Comparison of ENCODE assay signal across 13 mouse cellular contexts in the genomic region with DNA sequence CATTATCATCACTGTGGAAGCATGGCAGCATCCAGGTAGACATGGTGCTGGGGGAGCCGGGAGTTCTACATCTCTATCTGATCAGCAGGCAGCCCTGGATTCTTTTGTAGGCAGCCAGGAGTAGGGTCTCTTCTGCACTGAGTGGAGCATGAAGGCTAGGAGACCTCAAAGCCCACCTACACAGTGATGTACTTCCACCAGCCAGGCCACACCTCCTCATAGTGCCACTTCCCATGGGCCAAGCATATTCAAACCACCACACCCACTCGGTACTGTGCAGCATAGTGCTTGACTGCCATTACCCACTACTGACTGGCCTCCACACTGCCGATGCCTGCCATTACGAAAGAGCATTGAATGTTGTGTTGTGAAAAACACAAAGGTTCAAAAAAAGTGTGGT. TPM values are rescaled to one million over a fixed set of nuclear protein-coding genes. Genes with fewer than 3 reads are reported as not detected.
DNase-seq lines count a peak whose midpoint lies in the region; ATAC-seq and TF ChIP-seq lines count a peak whose summit lies in the region.
"Had no signal": no experiment of that assay in that cellular context is flagged by ENCODE, and none has a peak within 500 bp of the region (broad histone marks: within the 10 kb centered on the region; RNA-seq: fewer than 3 reads in every experiment).

No protein-coding gene starts in this region.

- H3K36me3 ChIP-seq in embryonic facial prominence, embryonic 11.5 days (replicated peaks; ENCODE audit: control insufficient read depth, insufficient read depth, low read depth, low read length): no peaks in the 10 kb centered on the region
- no peaks in the 10 kb centered on the region for H3K36me3 ChIP-seq in embryonic facial prominence, embryonic 10.5 days (replicated peaks)
- H3K36me3 ChIP-seq in kidney, adult 2 months (ENCODE audit: control insufficient read depth, insufficient read depth, low read length): no peaks in the 10 kb centered on the region; the same call in 1 of the 2 replicates
- H3K36me3 ChIP-seq in stomach, embryonic 14.5 days (ENCODE audit: control insufficient read depth, insufficient read depth, low read length): no peaks in the 10 kb centered on the region
- H3K36me3 ChIP-seq: hindbrain, embryonic 13.5 days; liver, embryonic 15.5 days; midbrain, embryonic 12.5 days had no signal

- peak; percentile 65; the same call in 1 of the 2 replicates for ATAC-seq in embryonic facial prominence, embryonic 11.5 days (replicated peaks; ENCODE audit: insufficient number of reproducible peaks, low FRiP score, low TSS enrichment, low read depth)
- ATAC-seq in stomach, embryonic 14.5 days (ENCODE audit: insufficient number of reproducible peaks, insufficient read depth, low FRiP score, low read depth): 0 out of 2 replicates have a peak, but pooled peaks have one; percentile 16
- ATAC-seq: forebrain, embryonic 13.5 days had no signal

- no peak for TF ChIP-seq POLR2A in kidney, adult 2 months (IDR thresholded peaks at IDR 0.05; ENCODE audit: low read depth, low read length)
- TF ChIP-seq POLR2A in embryonic fibroblast, embryonic 13.5 days (IDR thresholded peaks at IDR 0.05; ENCODE audit: low read depth, low read length): no peak

- no peak for DNase-seq in embryonic facial prominence, embryonic 11.5 days (ENCODE audit: low spot score)
- no peak for DNase-seq in embryonic facial prominence, embryonic 10.5 days (ENCODE audit: low spot score)
- peak; percentile 5 for DNase-seq in kidney, postnatal 10 days
- DNase-seq in kidney, adult 2 months: no peak
- no peak for DNase-seq in thymus, postnatal 36 days
- no peak for DNase-seq in layer of hippocampus, adult 9-11 months
- DNase-seq: cerebellum, adult 11-12 months had no signal

- H3K4me1 ChIP-seq in embryonic facial prominence, embryonic 11.5 days (ENCODE audit: control insufficient read depth, insufficient read depth, low read length): no peaks in the 10 kb centered on the region
- H3K4me1 ChIP-seq in embryonic facial prominence, embryonic 10.5 days: peaks cover 4% of the 10 kb centered on the region; the same call in 1 of the 2 replicates
- H3K4me1 ChIP-seq in kidney, adult 2 months (ENCODE audit: control insufficient read depth, insufficient read depth, low read length): no peaks in the 10 kb centered on the region; the same call in 1 of the 2 replicates
- peaks cover 4% of the 10 kb centered on the region for H3K4me1 ChIP-seq in embryonic fibroblast, embryonic 13.5 days (ENCODE audit: control insufficient read depth, insufficient read depth, low read length)
- 0 out of 2 replicates have a peak, but pooled peaks cover 4% of the 10 kb centered on the region for H3K4me1 ChIP-seq in stomach, embryonic 14.5 days (ENCODE audit: control insufficient read depth, insufficient read depth, low read length)
- H3K4me1 ChIP-seq: forebrain, embryonic 13.5 days; hindbrain, embryonic 13.5 days; midbrain, embryonic 12.5 days had no signal

- no peaks in the 10 kb centered on the region for H3K9me3 ChIP-seq in embryonic facial prominence, embryonic 11.5 days (replicated peaks; ENCODE audit: control insufficient read depth, low read length)
- H3K9me3 ChIP-seq in embryonic facial prominence, embryonic 10.5 days: no peaks in the 10 kb centered on the region
- no peaks in the 10 kb centered on the region; the same call in 1 of the 2 replicates for H3K9me3 ChIP-seq in stomach, embryonic 14.5 days (ENCODE audit: control insufficient read depth, low read depth, low read length)
- H3K9me3 ChIP-seq: forebrain, embryonic 13.5 days; liver, embryonic 15.5 days; midbrain, embryonic 12.5 days had no signal

- no peak overlapping the region for H3K27ac ChIP-seq in embryonic facial prominence, embryonic 11.5 days (replicated peaks; ENCODE audit: low read depth, low read length)
- no peak overlapping the region for H3K27ac ChIP-seq in embryonic facial prominence, embryonic 10.5 days (replicated peaks)
- no peak overlapping the region for H3K27ac ChIP-seq in kidney, adult 2 months (ENCODE audit: insufficient read depth, low read depth, low read length)
- H3K27ac ChIP-seq in embryonic fibroblast, embryonic 13.5 days (ENCODE audit: insufficient read depth, low read length): peak overlapping the region; percentile 83
- H3K27ac ChIP-seq in stomach, embryonic 14.5 days (ENCODE audit: low read length): peak overlapping the region; percentile 96
- H3K27ac ChIP-seq: forebrain, embryonic 13.5 days; hindbrain, embryonic 13.5 days; midbrain, embryonic 12.5 days had no signal

- no peak overlapping the region for H3K4me3 ChIP-seq in embryonic facial prominence, embryonic 11.5 days (ENCODE audit: low read depth, low read length)
- H3K4me3 ChIP-seq in embryonic facial prominence, embryonic 10.5 days: no peak overlapping the region
- no peak overlapping the region for H3K4me3 ChIP-seq in kidney, adult 2 months (ENCODE audit: insufficient read depth, low read depth, low read length)
- H3K4me3 ChIP-seq in embryonic fibroblast, embryonic 13.5 days (ENCODE audit: insufficient read depth, low read length): no peak overlapping the region
- no peak overlapping the region for H3K4me3 ChIP-seq in stomach, embryonic 14.5 days (ENCODE audit: low read depth, low read length)
- H3K4me3 ChIP-seq: forebrain, embryonic 13.5 days; hindbrain, embryonic 13.5 days; liver, embryonic 15.5 days; midbrain, embryonic 12.5 days had no signal

- H3K4me2 ChIP-seq in embryonic facial prominence, embryonic 11.5 days (ENCODE audit: low read depth, low read length): no peak overlapping the region
- H3K4me2 ChIP-seq in stomach, embryonic 14.5 days (replicated peaks; ENCODE audit: low read depth, low read length): no peak overlapping the region; the same call in 1 of the 2 replicates
- H3K4me2 ChIP-seq: forebrain, embryonic 13.5 days; hindbrain, embryonic 13.5 days; liver, embryonic 15.5 days; midbrain, embryonic 12.5 days had no signal

- WGBS in embryonic facial prominence, embryonic 11.5 days: 95% methylated on average over 4 of the region's 4 CpGs
- 94% methylated on average over 4 of the region's 4 CpGs for WGBS in embryonic facial prominence, embryonic 10.5 days
- 97% methylated on average over 4 of the region's 4 CpGs for WGBS in kidney, adult 2 months
- WGBS in stomach, embryonic 14.5 days: 89% methylated on average over 4 of the region's 4 CpGs

- TF ChIP-seq CTCF in kidney, adult 2 months (conservative IDR thresholded peaks at IDR 0.05; ENCODE audit: insufficient read depth, insufficient read length, low read depth, low read length): no peak
- TF ChIP-seq CTCF in embryonic fibroblast, embryonic 13.5 days (IDR thresholded peaks at IDR 0.05; ENCODE audit: borderline replicate concordance, insufficient read depth, low read length): no peak

- no peak overlapping the region for H3K9ac ChIP-seq in embryonic facial prominence, embryonic 11.5 days (replicated peaks; ENCODE audit: low read length)
- H3K9ac ChIP-seq in stomach, embryonic 14.5 days (replicated peaks; ENCODE audit: low read depth, low read length): no peak overlapping the region
- H3K9ac ChIP-seq: forebrain, embryonic 13.5 days; hindbrain, embryonic 13.5 days; liver, embryonic 15.5 days; midbrain, embryonic 12.5 days had no signal

- no peaks in the 10 kb centered on the region for H3K27me3 ChIP-seq in embryonic facial prominence, embryonic 11.5 days (ENCODE audit: control insufficient read depth, insufficient read depth, low read length)
- no peaks in the 10 kb centered on the region for H3K27me3 ChIP-seq in embryonic facial prominence, embryonic 10.5 days (replicated peaks; ENCODE audit: low read depth, poor library complexity, severe bottlenecking)
- no peaks in the 10 kb centered on the region for H3K27me3 ChIP-seq in kidney, adult 2 months (replicated peaks; ENCODE audit: control insufficient read depth, insufficient read depth, low read length)
- H3K27me3 ChIP-seq in stomach, embryonic 14.5 days (ENCODE audit: control insufficient read depth, insufficient read depth, low read length): no peaks in the 10 kb centered on the region
- H3K27me3 ChIP-seq: forebrain, embryonic 13.5 days; hindbrain, embryonic 13.5 days; liver, embryonic 15.5 days; midbrain, embryonic 12.5 days had no signal

RNA-seq across cellular contexts. Expression of a gene that starts 28.0 kb away (rescaled TPM):
- 1.1 and 1.9 TPM in 2 replicates for polyA plus RNA-seq in embryonic facial prominence, embryonic 11.5 days (2014; fragmentation: Nextera tagmentation; extraction: Ambion mirVana)
- polyA plus RNA-seq in embryonic facial prominence, embryonic 10.5 days (2016; fragmentation: Nextera tagmentation; extraction: Ambion mirVana): 1.2 and 1.4 TPM in 2 replicates
- polyA plus RNA-seq in kidney, adult 2 months (2012; rRNA removed): 0.94 and 1.1 TPM in 2 replicates
- polyA plus RNA-seq in embryonic fibroblast, embryonic 13.5 days (2011; ENCODE audit: insufficient read length, low read depth, missing spikeins): 0.55 and 0.81 TPM in 2 replicates
- polyA plus RNA-seq in stomach, embryonic 14.5 days (2014; fragmentation: Nextera tagmentation; extraction: Ambion mirVana): 3.4 and 3.5 TPM in 2 replicates

RNA-seq across cellular contexts. Expression of a gene that starts 33.7 kb away (rescaled TPM):
- 17.5 and 18.4 TPM in 2 replicates for polyA plus RNA-seq in embryonic facial prominence, embryonic 11.5 days (2014; fragmentation: Nextera tagmentation; extraction: Ambion mirVana)
- polyA plus RNA-seq in embryonic facial prominence, embryonic 10.5 days (2016; fragmentation: Nextera tagmentation; extraction: Ambion mirVana): 17.1 and 19.3 TPM in 2 replicates
- polyA plus RNA-seq in kidney, adult 2 months (2012; rRNA removed): 17.0 and 20.6 TPM in 2 replicates
- 5.7 and 8.9 TPM in 2 replicates for polyA plus RNA-seq in embryonic fibroblast, embryonic 13.5 days (2011; ENCODE audit: insufficient read length, low read depth, missing spikeins)
- polyA plus RNA-seq in stomach, embryonic 14.5 days (2014; fragmentation: Nextera tagmentation; extraction: Ambion mirVana): 34.9 and 37.0 TPM in 2 replicates

Comparison
In these comparisons a context has a peak if more than half of its experiments do, and no peak if none do; other contexts are left out.
1. H3K27ac ChIP-seq: peak in embryonic fibroblast, embryonic 13.5 days (single experiment) and stomach, embryonic 14.5 days (single experiment); none in embryonic facial prominence, embryonic 11.5 days (single experiment), embryonic facial prominence, embryonic 10.5 days (single experiment) and kidney, adult 2 months (single experiment).